Mouse (Mus musculus) intestine, postnatal 0 days (tissue): Measurements from ENCODE around the gene Misp. TPM values are rescaled to one million over a fixed set of nuclear protein-coding genes. Genes with fewer than 3 reads are reported as not detected.

Source experiments
- ATAC-seq: fragments of 200-750 bp; cut with Nextera tagmentation; 2 replicates; pipeline ENCODE4 v1.8.0; 2017; ENCODE audit warnings: mild to moderate bottlenecking, moderate TSS enrichment, moderate library complexity
- H3K27ac ChIP-seq: fragments of 300-500 bp; sonication (generic); 2 replicates; pipeline ENCODE4 v1.5.1; 2014; ENCODE audit warnings: mild to moderate bottlenecking, low read depth, low read length, moderate library complexity
- H3K27me3 ChIP-seq: fragments of 300-500 bp; sonication (generic); replicated peaks from 2 replicates; pipeline ENCODE4 v1.6.1; 2014; ENCODE audit warnings: low read length, mixed read lengths; ENCODE audit not compliant: control insufficient read depth, insufficient read depth
- H3K36me3 ChIP-seq: fragments of 300-500 bp; sonication (generic); 2 replicates; pipeline ENCODE4 v1.6.1; 2014; ENCODE audit warnings: mild to moderate bottlenecking, moderate library complexity; ENCODE audit not compliant: control insufficient read depth, insufficient read depth
- H3K4me1 ChIP-seq: fragments of 300-500 bp; sonication (generic); replicated peaks from 2 replicates; pipeline ENCODE4 v1.6.1; 2014; ENCODE audit warnings: antibody characterized with exemption, low read length, mixed read lengths; ENCODE audit not compliant: control insufficient read depth, insufficient read depth
- H3K4me2 ChIP-seq: fragments of 300-500 bp; sonication (generic); replicated peaks from 2 replicates; pipeline ENCODE4 v1.6.1; 2014; ENCODE audit warnings: low read depth, mild to moderate bottlenecking, moderate library complexity
- H3K4me3 ChIP-seq: fragments of 300-500 bp; sonication (generic); 2 replicates; pipeline ENCODE4 v1.5.1; 2014; ENCODE audit warnings: low read depth, low read length
- H3K9ac ChIP-seq: fragments of 300-500 bp; sonication (generic); 2 replicates; pipeline ENCODE4 v1.6.1; 2014; ENCODE audit warnings: mild to moderate bottlenecking, low read depth, low read length
- H3K9me3 ChIP-seq: fragments of 300-500 bp; sonication (generic); 2 replicates; pipeline ENCODE4 v1.6.1; 2016; ENCODE audit warnings: mixed run types; ENCODE audit not compliant: control insufficient read depth
- CTCF ChIP-seq: sonication (generic); IDR thresholded peaks from 2 replicates; pipeline ENCODE4 v1.5.1; 2016; ENCODE audit warnings: low read depth, mild to moderate bottlenecking, control low read depth, antibody characterized with exemption, moderate library complexity
- WGBS: fragments of 180-500 bp; shearing (Covaris S2); extraction: QIAGEN DNeasy Blood & Tissue Kit; methylation state at CpG from one replicate; pipeline ENCODE4 v1.1.7; 2014; 5-methylcytosine and 5-hydroxymethylcytosine counted together
- polyA plus RNA-seq: library from polyadenylated mRNA; unstranded; fragments of >200 nt; fragmentation: Nextera tagmentation; extraction: Ambion mirVana; gene quantifications from 2 replicates; pipeline ENCODE4 v1.2.1, GENCODE M21; 2015

Gene Misp
- polyA plus RNA-seq, 1 experiment from 2014 or later = 254 TPM

DNA sequence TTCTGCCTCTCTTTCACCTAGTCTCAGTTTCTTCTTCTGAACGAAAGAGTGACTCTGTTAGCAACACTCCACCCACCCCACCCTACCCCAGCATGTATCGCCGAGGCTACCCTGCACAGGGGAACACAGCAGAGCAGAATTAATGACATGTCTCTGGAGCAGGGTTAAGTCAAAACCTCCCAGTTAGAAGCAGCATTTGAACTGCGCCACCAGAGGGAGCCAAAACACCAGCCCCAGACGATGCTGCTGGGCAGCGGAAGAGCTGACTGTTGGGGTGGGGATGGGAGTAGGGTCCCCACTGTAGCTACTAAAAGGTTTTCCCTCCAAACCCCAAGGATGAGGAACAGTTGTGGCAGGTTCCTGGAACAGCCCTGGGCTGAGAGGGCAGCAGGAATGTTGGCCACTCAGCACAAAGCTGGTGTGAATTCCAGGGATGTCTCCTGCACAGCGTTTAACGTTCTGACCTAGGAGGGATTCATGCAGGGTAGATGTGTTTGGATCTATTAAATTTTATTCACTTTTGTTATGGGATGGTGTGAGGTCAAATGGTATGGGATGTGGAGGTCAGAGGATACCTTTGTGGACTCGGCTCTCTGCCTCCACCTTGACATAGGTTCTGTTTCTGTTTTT is 14.1 kb downstream of the Misp start:
- H3K4me2 ChIP-seq = peak overlapping the region; percentile 35; the same call in 1 of the 2 replicates
- H3K27ac ChIP-seq = no peak overlapping the region
- peaks cover 23% of the 10 kb centered on the region; the same call in 1 of the 2 replicates for H3K36me3 ChIP-seq
- H3K27me3 ChIP-seq = no peaks in the 10 kb centered on the region
- no peak overlapping the region for H3K4me3 ChIP-seq
- peak; percentile 10 for ATAC-seq
- no peaks in the 10 kb centered on the region for H3K9me3 ChIP-seq
- no peak overlapping the region for H3K9ac ChIP-seq
- 22% methylated on average over 9 of the region's 9 CpGs for WGBS
- TF ChIP-seq CTCF = peak; percentile 98
- no peaks in the 10 kb centered on the region; the same call in 1 of the 2 replicates for H3K4me1 ChIP-seq

DNA sequence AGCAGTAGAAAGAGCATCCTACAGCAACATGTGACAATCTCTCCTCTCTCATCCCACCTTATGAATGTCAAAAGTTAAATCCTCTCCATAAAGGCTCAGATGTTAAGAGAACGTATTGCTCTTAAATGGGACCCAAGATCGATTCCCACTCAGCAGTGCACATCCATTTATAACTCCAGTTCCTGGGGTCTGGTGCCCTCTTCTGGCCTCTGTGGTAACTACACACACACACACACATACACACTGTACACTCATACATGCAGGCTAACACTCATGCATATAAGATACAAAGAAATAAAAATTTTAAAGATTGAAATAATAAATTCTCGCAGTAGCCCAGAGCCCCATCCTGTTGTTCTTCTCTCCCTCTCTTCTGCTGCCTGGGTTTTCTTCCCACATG is 16.1 kb downstream of the Misp start:
- H3K4me2 ChIP-seq = no peak overlapping the region
- H3K9me3 ChIP-seq = no peaks in the 10 kb centered on the region
- 98% methylated on average over 3 of the region's 3 CpGs for WGBS
- no peak overlapping the region for H3K9ac ChIP-seq
- no peaks in the 10 kb centered on the region for H3K27me3 ChIP-seq
- peak; percentile 52 for TF ChIP-seq CTCF
- H3K27ac ChIP-seq = no peak overlapping the region
- ATAC-seq = no peak
- H3K4me3 ChIP-seq = no peak overlapping the region
- H3K36me3 ChIP-seq = peaks cover 4% of the 10 kb centered on the region; the same call in 1 of the 2 replicates
- no peaks in the 10 kb centered on the region for H3K4me1 ChIP-seq

DNA sequence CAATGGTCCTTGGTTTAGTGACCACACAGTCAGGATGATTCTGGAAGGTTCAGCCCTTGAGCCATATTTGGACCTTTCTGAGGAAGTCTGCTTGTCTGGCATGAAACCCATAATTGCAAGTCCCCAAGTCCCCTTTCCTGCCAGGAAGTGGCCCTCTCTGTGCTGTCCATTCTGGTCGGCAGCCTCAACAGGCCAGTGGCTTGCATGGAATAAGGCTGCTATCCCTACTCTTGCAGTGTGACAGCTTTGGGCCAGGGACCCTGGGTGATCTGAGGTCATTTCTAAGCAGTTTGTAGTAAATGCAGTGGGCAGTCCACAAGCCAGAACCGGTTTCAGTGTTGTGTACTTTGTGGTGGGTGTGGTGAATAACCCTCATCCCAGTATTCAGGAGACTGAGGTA is 17.4 kb downstream of the Misp start:
- ATAC-seq = no peak
- H3K4me1 ChIP-seq = no peaks in the 10 kb centered on the region
- H3K4me2 ChIP-seq = no peak overlapping the region
- WGBS = 35% methylated on average over 2 of the region's 2 CpGs
- H3K9ac ChIP-seq = no peak overlapping the region
- no peak for TF ChIP-seq CTCF
- no peaks in the 10 kb centered on the region for H3K9me3 ChIP-seq
- no peak overlapping the region for H3K27ac ChIP-seq
- H3K36me3 ChIP-seq = no peaks in the 10 kb centered on the region
- no peaks in the 10 kb centered on the region for H3K27me3 ChIP-seq
- no peak overlapping the region for H3K4me3 ChIP-seq

DNA sequence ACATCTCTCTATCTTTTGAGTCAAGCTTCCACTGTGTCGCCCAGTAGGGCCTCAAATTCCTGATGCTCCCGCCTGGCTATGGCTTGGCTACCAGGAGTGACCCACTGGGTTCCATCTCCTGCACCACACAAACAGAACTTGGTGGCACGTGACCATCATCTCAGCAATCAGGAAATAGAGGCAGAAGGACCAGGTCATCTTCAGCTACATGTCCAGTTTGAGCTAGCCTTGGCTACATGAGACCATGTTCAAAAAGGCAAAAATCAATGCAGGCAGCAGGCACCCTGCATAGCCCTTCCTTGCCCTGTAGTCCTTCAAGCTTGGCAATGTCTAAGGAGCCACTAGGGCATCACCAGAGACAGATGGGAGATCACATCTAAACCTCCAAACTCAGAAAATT is 19.3 kb downstream of the Misp start:
- H3K9ac ChIP-seq = no peak overlapping the region
- 91% methylated on average over 3 of the region's 3 CpGs for WGBS
- peak overlapping the region; percentile 80 for H3K27ac ChIP-seq
- no peak overlapping the region for H3K4me3 ChIP-seq
- TF ChIP-seq CTCF = no peak
- no peaks in the 10 kb centered on the region for H3K4me1 ChIP-seq
- H3K9me3 ChIP-seq = no peaks in the 10 kb centered on the region
- H3K4me2 ChIP-seq = no peak overlapping the region; the same call in 1 of the 2 replicates
- no peaks in the 10 kb centered on the region for H3K36me3 ChIP-seq
- H3K27me3 ChIP-seq = no peaks in the 10 kb centered on the region
- no peak for ATAC-seq

DNA sequence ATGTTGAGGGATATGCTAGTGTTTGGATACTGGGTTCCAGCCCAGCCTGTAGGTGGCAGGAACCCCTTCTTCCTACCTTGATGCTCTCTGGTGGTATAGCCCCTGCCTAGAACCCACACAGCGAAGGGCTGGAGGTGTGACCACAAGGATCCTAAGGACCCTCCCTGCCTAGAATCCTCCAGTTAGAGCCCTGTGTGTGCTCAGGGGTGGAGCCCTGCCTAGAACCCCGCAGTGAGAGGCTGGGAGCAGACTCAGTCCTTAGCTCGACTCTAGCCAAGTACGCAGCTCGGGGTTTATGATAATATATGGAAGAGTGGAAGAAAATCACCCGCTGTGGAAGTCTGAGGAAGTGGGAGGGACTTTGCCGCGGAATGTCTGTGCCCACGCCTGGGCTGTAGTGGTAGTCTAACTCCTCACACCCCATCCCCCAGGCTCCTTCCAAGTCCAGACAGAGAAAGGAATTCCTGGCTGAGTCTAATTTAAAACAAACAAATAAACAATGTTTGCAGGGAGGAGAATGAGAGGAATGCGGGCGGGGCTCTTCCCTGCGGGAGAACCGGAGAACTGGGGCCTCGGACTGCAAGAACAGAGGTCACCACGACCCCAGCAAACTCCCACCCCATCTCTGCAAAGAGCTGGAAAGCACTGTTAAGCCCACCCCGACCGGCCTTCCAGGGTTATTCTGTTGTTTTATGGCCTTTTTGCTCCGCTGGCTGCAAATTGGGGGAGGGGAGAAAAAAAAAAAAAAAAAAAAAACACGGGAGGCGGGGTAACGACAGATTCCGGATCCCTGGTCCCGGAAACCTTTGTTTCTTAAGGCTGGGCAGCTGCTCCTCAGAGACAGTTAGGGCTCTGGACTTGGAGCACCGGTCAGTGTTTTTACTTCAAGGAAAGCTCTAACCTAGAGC is 20.1 kb downstream of the Misp start:
- Histone ChIP-seq H3K27ac (peak overlapping the region; percentile 80), H3K27me3 (no peaks in the 10 kb centered on the region), H3K36me3 (no peaks in the 10 kb centered on the region), H3K9ac (peak overlapping the region; percentile 34; the same call in 1 of the 2 replicates), H3K4me3 (peak overlapping the region; percentile 46), H3K4me2 (peak overlapping the region; percentile 81), H3K4me1 (no peaks in the 10 kb centered on the region), H3K9me3 (no peaks in the 10 kb centered on the region)
- WGBS = under 1% methylated on average over 24 of the region's 24 CpGs
- peak; percentile 61 for ATAC-seq
- peak; percentile 55 for TF ChIP-seq CTCF

DNA sequence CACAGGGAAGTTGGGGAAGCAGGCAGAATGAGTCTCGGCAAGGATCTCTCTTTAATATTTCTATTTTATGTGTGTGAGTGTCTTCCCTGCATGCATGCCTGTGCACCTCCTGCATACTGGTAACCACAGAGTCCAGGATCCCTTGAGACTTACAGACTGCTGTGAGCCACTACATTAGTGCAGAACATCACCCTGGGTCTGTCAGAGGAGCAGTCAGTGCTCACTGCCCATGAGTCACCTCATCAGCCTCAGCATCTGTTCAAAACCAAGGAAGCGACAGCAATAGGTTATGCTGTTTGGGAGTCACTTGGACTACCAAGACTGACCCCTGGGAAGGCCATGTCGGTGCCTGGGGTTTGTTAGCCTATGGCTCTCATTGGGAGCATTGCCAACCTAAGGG is 21.5 kb downstream of the Misp start:
- no peaks in the 10 kb centered on the region for H3K27me3 ChIP-seq
- no peak overlapping the region for H3K4me3 ChIP-seq
- no peak for TF ChIP-seq CTCF
- ATAC-seq = no peak
- no peaks in the 10 kb centered on the region for H3K36me3 ChIP-seq
- H3K9me3 ChIP-seq = no peaks in the 10 kb centered on the region
- H3K27ac ChIP-seq = no peak overlapping the region
- no peak overlapping the region for H3K9ac ChIP-seq
- no peak overlapping the region for H3K4me2 ChIP-seq
- WGBS = 70% methylated on average over 3 of the region's 3 CpGs
- no peaks in the 10 kb centered on the region for H3K4me1 ChIP-seq
